Mouse (Mus musculus) erythroblast, embryonic 14.5 days (primary cell): ENCODE measurements at regions not wholly inside any gene's neighbourhood (a gene's known extent, or its start where the extent isn't known, plus 50 kb on each side); places are given as distances from the start of the nearest gene placed in this dataset.

Experiments
- GATA1 ChIP-seq: IDR thresholded peaks from 2 replicates; pipeline ENCODE4 v1.6.1; 2012; ENCODE audit warnings: low read length, inconsistent platforms, mixed read lengths
- TAL1 ChIP-seq: IDR thresholded peaks from 3 replicates; pipeline ENCODE4 v1.6.1; 2012; ENCODE audit warnings: low read length, inconsistent platforms, mixed read lengths

- TF ChIP-seq TAL1 = no peak
- no peak for TF ChIP-seq GATA1
Measured at GRCm38 (mm10) chr4:45734011-45734410, 64.8 kb upstream of the Aldh1b1 start.
